Mouse (Mus musculus): ENCODE data around the gene Kmt5c. TPM values are rescaled to one million over a fixed set of nuclear protein-coding genes. Genes with fewer than 3 reads are reported as not detected.

Gene Kmt5c
- polyA plus RNA-seq, 1 experiment from 2014 or later: 61.6 TPM

- H3K4me2 ChIP-seq (replicated peaks): no peak overlapping the region
Measured at GRCm38 (mm10) chr7:4747156-4747899, 7.4 kb downstream of the Kmt5c start.

DNA sequence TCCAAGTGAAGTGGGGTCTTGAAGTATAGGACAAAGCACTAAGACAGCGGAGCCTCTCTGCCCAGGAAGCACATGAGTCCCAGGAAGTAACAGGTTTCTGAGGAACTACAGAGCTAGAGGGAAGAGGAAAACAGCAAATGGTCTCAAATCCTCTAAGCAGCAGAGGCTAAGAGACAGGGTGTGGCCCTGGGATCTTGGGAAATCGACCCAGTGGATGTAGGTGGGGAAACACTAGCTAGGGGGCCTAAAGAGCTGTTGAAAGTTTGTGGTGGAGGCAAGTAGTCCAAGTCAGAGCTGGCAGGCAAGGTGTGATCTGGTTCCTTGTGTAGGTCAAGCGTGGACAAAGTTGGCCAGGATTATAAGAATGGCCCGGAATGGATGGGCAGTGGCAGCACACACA, 8.4 kb downstream of the Kmt5c start:
- peaks cover 40% of the 10 kb centered on the region for H3K36me3 ChIP-seq
- 73% methylated on average over 4 of the region's 4 CpGs for WGBS
- H3K4me1 ChIP-seq: peaks cover 21% of the 10 kb centered on the region
- no peak overlapping the region for H3K27ac ChIP-seq
- H3K4me3 ChIP-seq: no peak overlapping the region
- no peak overlapping the region for H3K4me2 ChIP-seq (replicated peaks)
- no peak overlapping the region for H3K9ac ChIP-seq
- H3K9me3 ChIP-seq: no peaks in the 10 kb centered on the region
- no peaks in the 10 kb centered on the region for H3K27me3 ChIP-seq
- ATAC-seq (ENCODE audit: low FRiP score, low read depth): no peak

More at GRCm38 (mm10) chr7:4747156-4747899, 7.4 kb downstream of the Kmt5c start:
- Histone ChIP-seq H3K27me3 (no peaks in the 10 kb centered on the region), H3K27ac (no peak overlapping the region), H3K9me3 (no peaks in the 10 kb centered on the region), H3K4me3 (no peak overlapping the region), H3K4me1 (peaks cover 17% of the 10 kb centered on the region), H3K36me3 (peaks cover 49% of the 10 kb centered on the region), H3K9ac (no peak overlapping the region)
- no peak for ATAC-seq (ENCODE audit: low FRiP score, low read depth)
- WGBS: 64% methylated on average over 9 of the region's 9 CpGs

- Histone ChIP-seq H3K27ac (no peak overlapping the region), H3K9ac (no peak overlapping the region), H3K4me2 (replicated peaks) (no peak overlapping the region), H3K36me3 (peaks cover 32% of the 10 kb centered on the region), H3K9me3 (no peaks in the 10 kb centered on the region), H3K4me1 (peaks cover 21% of the 10 kb centered on the region), H3K27me3 (no peaks in the 10 kb centered on the region), H3K4me3 (no peak overlapping the region)
- WGBS: 88% methylated on average over 2 of the region's 2 CpGs
- no peak for ATAC-seq (ENCODE audit: low FRiP score, low read depth)
Measured at GRCm38 (mm10) chr7:4749169-4749568, 9.3 kb downstream of the Kmt5c start.

DNA sequence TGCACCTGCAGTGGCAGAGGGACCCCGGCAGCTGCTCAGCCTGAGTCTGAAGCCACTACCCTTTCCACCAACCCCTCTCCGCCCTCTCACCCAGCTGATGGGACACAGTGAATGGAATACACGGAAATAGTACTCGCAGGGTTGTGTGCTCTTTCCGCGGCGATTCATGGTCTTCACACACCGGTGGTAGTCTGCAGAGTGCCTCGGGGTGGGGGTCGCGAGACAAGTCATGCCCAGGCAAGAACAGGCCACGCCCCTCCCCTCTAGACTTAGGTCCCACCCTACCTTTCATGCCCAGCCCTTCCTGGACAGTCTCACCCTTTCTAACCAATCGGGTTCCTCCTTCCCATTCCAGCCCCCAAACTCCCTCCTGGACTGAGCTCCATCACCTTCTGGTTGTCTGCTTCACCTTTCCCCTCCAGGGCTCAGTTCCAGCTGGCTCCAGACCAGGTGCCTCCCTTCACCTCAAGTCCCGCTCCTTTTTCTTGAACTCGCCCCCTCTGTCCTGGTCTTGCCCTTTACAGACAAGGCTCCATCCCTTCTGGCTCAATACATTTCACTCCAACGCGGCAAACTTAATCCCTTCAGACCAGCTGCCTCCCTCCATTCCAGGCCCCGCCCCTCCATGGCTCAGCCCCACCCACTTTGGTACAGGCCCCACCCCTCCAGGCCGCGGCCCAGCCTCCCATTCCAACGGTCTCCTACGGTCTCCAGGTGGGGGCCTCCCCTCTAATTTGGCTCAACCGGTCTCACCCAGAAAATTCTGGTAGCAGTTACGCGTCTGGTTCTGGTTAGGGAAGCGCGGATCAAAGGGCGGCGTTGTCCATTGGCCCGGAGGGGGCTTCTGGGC, 12.3 kb downstream of the Kmt5c start:
- Histone ChIP-seq H3K4me1 (peaks cover 21% of the 10 kb centered on the region), H3K27ac (peak overlapping the region; percentile 53; the same call in 1 of the 2 replicates), H3K9ac (peak overlapping the region; percentile 56), H3K36me3 (peaks cover 9% of the 10 kb centered on the region), H3K4me2 (replicated peaks) (peak overlapping the region; percentile 65), H3K9me3 (no peaks in the 10 kb centered on the region), H3K4me3 (peak overlapping the region; percentile 47), H3K27me3 (no peaks in the 10 kb centered on the region)
- WGBS: 1% methylated on average over 30 of the region's 30 CpGs
- ATAC-seq (ENCODE audit: low FRiP score, low read depth): peak; percentile 81

- 4% methylated on average over 24 of the region's 24 CpGs for whole genome bisulfite sequencing
- Histone ChIP-seq H3K4me1 (peaks cover 21% of the 10 kb centered on the region), H3K4me3 (peak within 1 kb of the TSS; percentile 47), H3K9ac (peak within 1 kb of the TSS; percentile 56), H3K36me3 (peaks cover 9% of the 10 kb centered on the region), H3K27me3 (no peaks in the 10 kb centered on the region), H3K9me3 (no peaks in the 10 kb centered on the region), H3K27ac (peak within 1 kb of the TSS; percentile 53; the same call in 1 of the 2 replicates), H3K4me2 (replicated peaks) (peak within 1 kb of the TSS; percentile 65)
- peak; percentile 96 for ATAC-seq (ENCODE audit: low FRiP score, low read depth)
Measured at GRCm38 (mm10) chr7:4752821-4753570, 13.1 kb downstream of the Kmt5c start, which contains the start of gene Cox6b2. TSS of gene Cox6b2 (minus strand) at chr7:4753094.

DNA sequence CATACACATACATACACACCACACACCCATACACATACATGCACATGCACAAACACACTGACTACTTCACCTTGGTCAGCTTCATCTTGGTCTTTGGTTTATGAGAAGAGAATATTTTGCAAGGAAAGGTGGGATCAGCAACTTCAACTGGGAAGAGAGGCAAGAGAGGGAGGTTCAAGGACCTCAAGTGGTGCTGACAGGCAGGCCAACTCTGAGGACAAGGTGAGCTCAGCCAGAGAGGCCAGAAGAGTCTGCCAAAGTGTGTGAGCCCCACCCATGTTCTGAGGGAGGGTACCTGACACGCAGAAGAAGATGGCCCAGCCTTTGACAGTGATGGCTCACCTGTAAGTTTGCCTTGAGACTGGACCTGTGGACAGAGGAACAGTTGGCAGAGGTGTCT, 19.8 kb downstream of the Kmt5c start:
- Histone ChIP-seq H3K27ac (no peak overlapping the region), H3K36me3 (no peaks in the 10 kb centered on the region), H3K9ac (no peak overlapping the region), H3K4me1 (no peaks in the 10 kb centered on the region), H3K9me3 (no peaks in the 10 kb centered on the region), H3K27me3 (no peaks in the 10 kb centered on the region; the same call in 1 of the 2 replicates), H3K4me2 (replicated peaks) (no peak overlapping the region), H3K4me3 (no peak overlapping the region)
- ATAC-seq (ENCODE audit: low FRiP score, low read depth): no peak
- 59% methylated on average over 1 of the region's 1 CpGs for WGBS

DNA sequence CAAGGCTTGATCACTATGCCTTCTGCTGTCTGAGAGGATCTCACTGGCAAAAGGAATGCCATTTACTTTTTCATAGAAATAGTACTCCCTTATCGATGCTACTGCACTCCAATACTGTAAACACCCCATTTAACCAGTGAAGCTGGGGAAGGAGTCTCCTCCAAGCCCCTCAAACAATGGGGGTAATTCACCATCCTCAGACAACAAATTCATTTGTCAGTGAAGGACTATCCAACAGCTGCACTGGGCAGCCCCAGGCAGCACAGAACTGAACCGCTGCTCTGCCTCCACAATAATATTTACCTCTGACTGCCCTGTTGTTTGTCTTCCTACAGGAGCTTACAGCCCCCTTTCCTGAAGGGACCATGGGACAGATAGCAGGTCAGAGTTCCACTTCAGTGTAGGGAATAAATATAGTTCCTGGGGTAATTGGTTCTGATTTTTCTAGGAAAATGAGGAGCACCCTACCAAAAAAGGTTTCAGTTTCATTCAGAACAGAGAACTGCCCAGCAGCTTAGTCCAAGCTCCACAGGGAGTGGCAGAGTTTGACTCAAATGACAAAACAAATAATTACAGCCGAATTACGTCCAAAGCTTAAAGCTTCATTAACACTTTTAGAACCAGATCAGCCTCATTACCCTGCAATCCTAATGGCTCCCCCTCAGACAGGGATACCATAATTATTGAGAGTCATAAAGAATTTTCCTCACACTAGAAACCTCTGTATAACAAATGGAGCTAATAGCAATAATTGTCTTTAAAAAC, 25.2 kb downstream of the Kmt5c start:
- no peak overlapping the region for H3K4me3 ChIP-seq
- H3K4me1 ChIP-seq: no peaks in the 10 kb centered on the region
- 21% methylated on average over 4 of the region's 4 CpGs for WGBS
- H3K27ac ChIP-seq: no peak overlapping the region
- H3K27me3 ChIP-seq: no peaks in the 10 kb centered on the region
- no peaks in the 10 kb centered on the region for H3K9me3 ChIP-seq
- ATAC-seq (ENCODE audit: low FRiP score, low read depth): no peak
- no peak overlapping the region for H3K9ac ChIP-seq
- no peaks in the 10 kb centered on the region for H3K36me3 ChIP-seq
- no peak overlapping the region for H3K4me2 ChIP-seq (replicated peaks)

DNA sequence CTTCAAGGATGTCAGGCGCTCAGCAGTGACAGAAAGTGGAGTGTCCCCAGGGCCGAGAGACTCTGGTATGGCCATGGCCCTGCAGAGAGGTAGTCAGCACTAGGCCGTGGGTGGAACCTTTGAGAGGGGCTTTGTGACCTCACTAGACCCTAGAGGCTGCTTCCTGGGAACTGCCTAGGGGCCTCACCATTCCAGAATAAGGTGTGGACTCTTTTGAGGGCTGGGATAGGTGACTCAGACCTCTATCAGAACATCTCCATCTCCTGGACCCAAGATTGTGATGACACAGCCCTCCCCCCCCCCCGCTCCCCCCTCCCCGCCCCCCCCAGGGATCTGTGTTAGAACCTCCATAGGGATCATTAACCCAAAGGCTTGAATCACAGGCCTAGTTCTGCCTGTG, 31.3 kb downstream of the Kmt5c start, which contains the start of gene Fam71e2:
Gene Fam71e2, minus strand, starts transcription at position 101 of the 400 bp plus-strand sequence.
- H3K27ac ChIP-seq: no peak within 1 kb of the TSS
- H3K4me1 ChIP-seq: no peaks in the 10 kb centered on the region
- peaks cover 6% of the 10 kb centered on the region; the same call in 1 of the 2 replicates for H3K9me3 ChIP-seq
- H3K9ac ChIP-seq: no peak within 1 kb of the TSS
- H3K4me2 ChIP-seq (replicated peaks): no peak within 1 kb of the TSS
- H3K27me3 ChIP-seq: peaks cover 23% of the 10 kb centered on the region
- no peaks in the 10 kb centered on the region for H3K36me3 ChIP-seq
- no peak for ATAC-seq (ENCODE audit: low FRiP score, low read depth)
- WGBS: 73% methylated on average over 3 of the region's 5 CpGs
- H3K4me3 ChIP-seq: no peak within 1 kb of the TSS

GRCm38 (mm10) chr7:4776131-4776530, 36.2 kb downstream of the Kmt5c start:
- Histone ChIP-seq H3K4me2 (replicated peaks) (no peak overlapping the region), H3K9me3 (peaks cover 6% of the 10 kb centered on the region; the same call in 1 of the 2 replicates), H3K4me1 (peaks cover 16% of the 10 kb centered on the region), H3K9ac (no peak overlapping the region), H3K4me3 (no peak overlapping the region), H3K36me3 (no peaks in the 10 kb centered on the region), H3K27me3 (peaks cover 70% of the 10 kb centered on the region), H3K27ac (no peak overlapping the region)
- ATAC-seq (ENCODE audit: low FRiP score, low read depth): no peak
- WGBS: 51% methylated on average over 10 of the region's 10 CpGs

GRCm38 (mm10) chr7:4776861-4777830, 37.2 kb downstream of the Kmt5c start:
- Histone ChIP-seq H3K36me3 (no peaks in the 10 kb centered on the region), H3K9ac (peak overlapping the region; percentile 31; the same call in 1 of the 2 replicates), H3K9me3 (peaks cover 6% of the 10 kb centered on the region; the same call in 1 of the 2 replicates), H3K27me3 (peaks cover 73% of the 10 kb centered on the region), H3K27ac (no peak overlapping the region), H3K4me1 (peaks cover 16% of the 10 kb centered on the region), H3K4me2 (replicated peaks) (peak overlapping the region; percentile 65), H3K4me3 (peak overlapping the region; percentile 41)
- peak; percentile 83 for ATAC-seq (ENCODE audit: low FRiP score, low read depth)
- under 1% methylated on average over 45 of the region's 56 CpGs for WGBS

All from limb, embryonic 13.5 days (tissue).